Mouse (Mus musculus) liver (tissue): Measurements from ENCODE around the gene Hunk.

Experiments used
- DNase-seq: peaks from one replicate; pipeline ENCODE4 v3.0.0-alpha.2; 2020; ENCODE audit warnings: mixed read lengths

The Hunk gene

DNA sequence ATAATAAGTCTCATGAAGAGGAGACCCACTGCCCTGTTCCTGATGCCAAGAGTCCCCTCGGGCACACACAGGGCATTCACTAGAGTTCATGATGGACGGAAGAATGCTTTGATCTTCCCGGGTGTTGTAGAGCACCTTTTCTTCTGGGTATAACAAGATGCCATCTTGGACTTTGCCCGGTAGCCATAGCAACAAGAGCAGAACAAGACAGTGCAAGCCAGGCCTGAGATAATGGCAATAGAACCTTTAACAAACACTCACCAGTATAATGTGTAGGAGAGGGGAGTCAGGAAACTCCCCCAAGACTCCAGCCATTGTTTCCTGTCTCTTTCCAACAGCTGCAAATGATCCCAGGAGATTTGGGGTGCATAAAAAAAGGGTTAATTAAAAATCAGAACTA, 8.9 kb downstream of the Hunk start:
- no peak for DNase-seq

DNA sequence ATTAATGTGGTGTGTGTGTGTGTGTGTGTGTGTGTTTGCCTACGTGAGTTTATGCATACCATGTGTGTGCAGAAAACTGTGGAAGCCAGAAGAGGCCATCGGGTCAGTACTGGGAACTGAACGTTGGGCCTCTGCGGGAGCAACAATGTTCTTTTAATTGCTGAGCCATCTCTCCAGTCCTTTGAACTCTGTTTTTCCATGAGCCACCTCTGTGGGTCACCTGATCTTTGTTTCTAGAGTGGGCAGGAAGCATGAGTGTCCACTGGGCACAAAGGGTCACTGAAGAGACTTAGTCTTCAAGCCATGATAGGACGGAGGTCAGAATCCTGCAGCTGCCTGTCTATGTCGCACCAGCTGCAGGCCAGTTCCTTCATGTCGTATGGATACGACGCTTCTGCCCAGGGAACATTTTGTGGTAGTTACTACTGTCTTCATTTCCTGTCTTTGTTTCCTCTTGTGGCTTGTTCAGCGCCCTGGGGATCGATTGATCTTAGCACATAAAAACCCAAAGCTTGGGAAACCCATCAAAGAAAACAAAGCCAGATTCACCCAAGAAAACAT, 10.3 kb downstream of the Hunk start:
- no peak for DNase-seq

DNA sequence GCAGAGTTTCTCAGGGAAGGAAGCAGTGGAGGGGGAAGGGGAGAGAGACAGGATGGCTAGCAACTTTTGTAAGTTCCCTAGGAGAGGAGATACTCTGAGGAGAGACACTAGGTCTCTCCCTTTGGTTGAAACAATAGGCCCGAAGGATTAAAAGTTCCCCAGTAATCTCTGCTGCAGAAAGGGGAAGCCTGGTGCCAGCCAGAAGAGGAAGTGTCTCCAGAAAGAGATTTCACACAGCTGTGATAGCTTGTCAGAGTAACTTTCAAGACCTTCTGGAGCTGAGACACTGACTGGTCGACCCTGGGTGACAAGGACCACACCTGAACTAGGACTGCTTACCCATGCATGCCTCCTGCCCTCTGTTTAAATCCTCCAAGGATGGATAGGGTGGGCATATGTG, 11.1 kb downstream of the Hunk start:
- DNase-seq = no peak

DNA sequence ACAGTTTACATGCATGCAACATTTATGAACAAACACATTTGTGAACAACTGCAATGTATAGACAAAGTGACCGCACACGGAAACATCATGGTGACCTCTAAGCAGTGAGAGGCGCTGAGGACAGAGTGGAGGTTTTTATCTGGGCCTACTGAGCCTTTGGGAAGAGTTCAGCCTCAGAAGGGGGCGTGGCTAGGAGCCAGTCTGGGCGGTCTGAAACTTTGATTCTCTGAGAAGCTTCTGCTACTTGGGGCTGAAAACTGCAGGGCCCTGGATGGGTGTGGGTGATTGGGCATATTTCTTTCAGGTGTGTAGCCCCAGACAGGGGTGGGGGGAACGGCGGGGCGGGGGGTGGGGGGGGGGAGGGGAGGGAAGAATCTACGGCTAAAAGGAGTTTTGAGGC, 14.5 kb downstream of the Hunk start:
- DNase-seq = no peak

DNA sequence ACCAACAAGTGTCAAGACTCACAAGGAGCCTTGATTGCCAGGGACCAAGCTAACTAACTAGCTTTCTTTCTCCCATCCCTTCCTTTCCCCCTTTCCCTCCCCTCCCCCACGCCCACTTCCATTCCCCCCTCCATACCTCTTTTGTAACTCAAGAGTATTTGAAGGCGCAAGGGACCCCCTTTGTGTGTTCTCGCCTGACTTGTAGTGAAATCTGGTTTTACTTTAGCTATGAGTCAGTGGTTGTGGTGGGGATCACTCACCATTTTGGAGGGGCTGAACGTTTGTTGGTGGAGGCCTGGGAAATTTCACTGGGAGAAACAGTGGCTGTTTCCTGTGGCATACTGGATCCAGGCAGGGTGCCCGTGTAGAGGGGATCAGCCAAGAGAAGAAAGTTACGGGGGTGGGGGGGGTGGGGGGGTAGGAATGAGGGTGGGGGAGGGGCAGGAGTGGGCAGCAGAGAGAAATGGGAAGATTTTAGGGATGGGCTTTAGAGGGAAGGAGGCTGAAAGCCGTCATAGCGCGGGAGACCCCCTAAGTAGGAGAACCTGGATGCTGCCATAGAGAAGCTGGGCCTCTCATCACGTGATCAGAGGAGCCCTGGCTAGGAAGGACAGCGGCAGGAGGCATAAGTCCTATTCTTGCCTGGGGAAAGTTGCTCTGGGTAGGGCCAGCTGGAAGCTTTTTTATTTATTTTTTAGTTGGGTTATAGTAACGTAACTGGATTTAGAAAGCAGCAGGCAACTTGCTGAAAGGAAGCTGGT, 15.3 kb downstream of the Hunk start:
- DNase-seq = no peak

DNA sequence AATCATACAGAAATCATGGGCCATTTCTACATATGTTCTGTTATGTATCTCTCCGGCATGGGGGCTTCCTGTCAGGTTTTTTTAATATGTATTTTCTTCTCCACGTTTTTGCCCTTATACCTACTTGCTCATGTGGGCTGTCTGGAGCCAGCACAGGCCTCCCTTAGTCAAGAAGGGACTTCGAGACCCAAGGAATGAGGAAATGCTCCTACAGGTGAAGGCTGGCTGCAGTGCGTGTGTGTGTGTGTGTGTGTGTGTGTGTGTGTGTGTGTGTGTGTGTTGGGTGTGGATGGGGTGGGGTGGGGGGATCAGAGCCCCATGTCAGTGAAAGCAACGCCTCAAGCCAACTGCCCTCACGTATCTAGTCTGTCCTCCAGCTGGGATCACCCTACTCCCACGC, 16.5 kb downstream of the Hunk start:
- no peak for DNase-seq

DNA sequence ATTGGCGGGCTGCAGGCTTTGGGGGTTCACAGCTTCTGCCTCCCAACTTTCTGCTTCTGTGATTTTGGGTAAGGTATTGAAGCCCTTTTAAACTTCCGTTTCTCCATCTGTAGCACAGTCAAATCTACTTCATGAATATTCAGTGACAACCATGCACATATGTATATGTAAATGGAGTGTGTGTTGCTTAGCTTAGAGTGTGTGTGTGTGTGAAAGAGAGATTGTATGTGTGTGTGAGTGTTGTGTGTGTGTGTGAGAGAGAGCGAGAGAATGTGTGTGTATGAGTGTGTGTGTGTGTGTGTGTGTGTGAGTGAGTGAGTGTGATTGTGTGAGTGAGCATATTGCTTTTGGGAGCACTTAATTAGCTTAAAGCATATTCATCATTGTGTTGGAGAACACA, 19.4 kb downstream of the Hunk start:
- no peak for DNase-seq

DNA sequence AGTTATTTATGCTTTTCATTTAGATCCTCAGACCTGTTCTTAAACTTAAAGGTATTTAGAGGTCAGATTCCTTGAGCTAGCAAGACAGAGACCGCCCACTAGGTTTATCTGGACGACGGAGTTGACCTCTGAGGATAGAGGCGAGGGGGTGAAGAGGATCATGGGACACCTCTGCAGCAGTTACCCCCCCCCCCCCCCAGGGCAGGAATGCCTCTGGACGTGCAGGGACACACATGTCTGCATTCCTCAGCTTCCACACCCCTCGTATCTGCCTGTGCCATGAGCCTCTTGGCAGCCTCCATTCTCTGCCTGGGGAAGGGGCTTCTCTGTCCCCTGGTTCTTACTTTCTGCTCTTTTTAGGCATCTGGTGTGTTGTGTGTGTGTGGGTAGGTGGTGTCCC, 19.8 kb downstream of the Hunk start:
- no peak for DNase-seq

DNA sequence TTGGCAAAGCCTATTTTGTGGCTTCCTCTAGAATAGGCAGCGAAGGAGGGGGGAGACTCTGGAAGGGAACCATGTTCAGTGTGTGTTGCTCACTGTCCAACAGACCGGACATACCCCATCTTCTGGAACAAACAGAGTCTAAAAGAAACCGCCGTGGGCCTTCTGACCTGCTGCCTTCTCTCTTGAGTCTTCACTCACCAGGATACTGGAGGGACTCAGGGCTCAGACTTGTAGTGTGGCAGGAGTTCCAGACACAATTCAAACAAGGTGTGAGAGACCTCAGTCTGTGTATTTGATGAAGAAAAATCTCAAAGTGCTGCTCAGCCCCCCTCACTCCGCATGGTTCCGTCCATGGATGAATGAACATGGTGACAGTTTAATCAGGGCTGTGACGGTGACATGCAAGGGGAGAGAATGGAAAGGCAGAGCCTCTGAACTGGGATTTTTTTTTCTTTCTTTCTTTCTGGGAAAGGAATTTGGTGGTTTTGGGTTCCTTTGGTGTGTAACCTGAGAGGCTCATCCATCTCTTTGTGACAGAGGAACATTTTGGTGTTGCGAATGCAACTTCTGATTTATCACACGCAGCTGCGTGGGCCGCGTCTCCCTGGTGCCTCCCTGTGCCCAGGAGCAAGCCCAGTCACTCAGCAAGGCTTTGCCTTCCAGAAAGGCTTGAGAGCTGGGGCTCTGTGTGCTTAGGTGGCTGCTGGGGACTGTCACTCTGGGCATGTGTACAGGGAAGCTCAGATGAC, 21.9 kb downstream of the Hunk start:
- no peak for DNase-seq

DNA sequence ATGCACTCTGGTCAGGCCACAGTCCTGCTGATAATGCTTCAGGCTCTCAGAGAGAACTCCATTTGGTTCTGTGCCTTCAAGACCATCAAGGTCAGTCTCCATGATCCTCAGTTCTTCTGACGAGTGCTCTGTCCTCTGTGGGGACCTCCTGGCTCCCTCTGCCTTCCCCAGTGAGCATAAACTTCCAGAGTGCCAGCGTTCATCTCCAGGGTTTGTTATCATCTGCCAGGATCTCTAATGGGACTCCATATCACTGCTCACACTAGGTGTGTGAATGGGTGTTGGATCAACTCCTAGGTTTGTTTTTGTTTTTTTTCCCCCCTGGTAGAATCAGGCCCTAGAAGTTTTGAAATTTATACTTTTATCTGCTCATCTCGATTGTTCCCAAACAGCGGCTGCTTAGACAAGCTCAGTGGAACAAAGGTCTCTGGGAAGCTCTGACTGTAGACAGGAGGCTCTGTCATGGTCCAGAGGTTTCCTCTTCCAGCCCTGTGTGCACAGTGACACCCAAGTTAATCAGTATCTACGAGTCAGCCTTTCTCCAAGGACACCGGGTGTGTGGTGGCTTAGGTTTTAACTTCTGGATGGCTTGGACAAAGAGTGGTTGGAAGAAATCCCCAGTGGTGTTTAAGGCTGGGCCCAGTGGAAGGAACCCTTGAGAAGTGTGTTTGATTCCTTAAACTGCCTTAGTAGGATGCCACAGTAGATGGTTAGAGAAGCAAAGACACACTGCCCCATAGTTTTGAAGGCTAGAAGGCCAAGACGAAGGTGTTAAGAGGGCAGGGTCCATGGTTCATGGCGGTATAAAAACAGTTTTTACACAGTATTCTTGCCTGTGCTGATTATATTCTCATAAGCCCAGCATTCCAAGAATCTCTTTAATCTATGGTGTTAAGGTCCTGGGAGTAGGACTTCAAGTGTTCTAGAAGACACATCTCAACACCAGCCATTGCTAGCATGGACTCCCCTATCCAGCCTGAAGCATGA, 26.6 kb downstream of the Hunk start:
- no peak for DNase-seq

DNA sequence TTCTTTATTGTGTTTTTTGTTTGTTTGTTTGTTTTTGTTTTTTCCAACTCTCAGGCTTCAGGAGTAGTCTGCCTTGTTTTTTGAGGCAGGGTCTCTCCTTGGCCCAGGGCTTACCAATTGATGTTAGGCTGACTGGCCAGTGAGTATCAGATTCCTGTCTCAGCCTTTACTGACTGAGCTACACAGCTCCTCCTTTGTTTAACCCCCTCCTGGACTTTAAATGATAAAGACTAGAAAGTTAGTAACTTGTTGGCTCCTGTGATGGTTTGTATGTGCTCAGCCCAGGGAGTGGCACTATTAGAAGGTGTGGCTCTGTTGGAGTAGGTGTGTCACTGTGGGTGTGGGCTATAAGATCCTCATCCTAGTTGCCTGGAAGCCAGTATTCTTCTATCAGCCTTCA, 30.8 kb downstream of the Hunk start:
- no peak for DNase-seq

DNA sequence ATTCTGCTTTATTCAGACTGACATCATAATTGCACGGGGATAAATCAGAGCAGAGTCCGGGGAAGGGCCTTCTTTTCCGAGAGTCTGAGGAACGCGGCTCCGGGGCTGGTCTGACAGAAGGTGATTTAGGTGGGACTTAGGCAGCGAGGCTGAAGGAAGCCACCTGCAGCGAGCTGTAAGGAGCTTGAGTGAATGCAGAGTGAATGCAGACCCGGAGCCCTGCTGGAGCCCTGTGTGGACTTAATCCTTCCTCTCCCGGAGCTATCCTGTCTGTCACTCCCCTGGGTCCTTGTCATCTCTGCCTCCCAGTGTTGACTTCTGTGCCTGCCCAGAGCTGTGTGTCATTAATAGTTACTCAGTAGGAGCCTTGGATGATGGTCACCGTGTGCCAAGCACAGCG, 32.8 kb downstream of the Hunk start:
- peak; percentile 29 for DNase-seq

DNA sequence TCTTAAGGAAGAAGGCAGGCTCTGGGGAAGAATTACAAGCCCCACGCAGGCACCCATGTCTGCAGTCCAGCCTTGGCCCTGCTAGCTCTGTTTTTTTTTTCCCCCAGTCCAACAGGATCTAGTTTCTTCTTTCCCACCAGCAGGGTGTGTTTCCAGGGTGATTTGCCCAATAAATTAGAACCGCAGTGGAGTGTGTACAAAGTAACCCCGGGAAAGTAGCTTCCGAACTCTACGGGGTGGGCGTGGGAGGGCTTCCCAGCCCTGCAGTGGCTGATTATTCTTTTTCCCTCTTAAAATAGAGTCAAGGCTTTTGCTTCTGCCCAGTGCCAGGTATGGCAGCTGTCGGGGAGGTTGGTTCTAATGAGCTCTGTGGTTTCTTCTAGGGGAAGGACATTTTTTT, 35.3 kb downstream of the Hunk start:
- DNase-seq = no peak

DNA sequence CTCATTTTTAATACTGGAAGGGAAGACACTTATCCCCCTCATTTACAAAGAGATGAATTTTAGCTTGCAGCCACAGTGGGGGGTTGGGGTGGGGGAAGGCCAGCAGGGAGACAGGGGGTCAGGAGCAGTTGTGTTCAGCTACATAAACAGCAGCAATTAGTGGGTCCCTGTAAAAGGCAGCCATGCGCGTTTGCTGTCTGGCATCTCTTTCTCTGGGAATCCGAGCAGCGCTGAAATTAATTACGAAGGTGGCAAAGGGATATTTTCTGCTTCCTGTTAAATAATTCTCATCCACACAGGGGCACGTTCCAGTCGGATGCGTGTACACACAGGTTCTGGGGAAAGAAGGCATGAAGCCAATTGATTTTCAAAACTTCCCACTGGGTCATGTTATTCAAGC, 35.7 kb downstream of the Hunk start:
- DNase-seq = no peak

DNA sequence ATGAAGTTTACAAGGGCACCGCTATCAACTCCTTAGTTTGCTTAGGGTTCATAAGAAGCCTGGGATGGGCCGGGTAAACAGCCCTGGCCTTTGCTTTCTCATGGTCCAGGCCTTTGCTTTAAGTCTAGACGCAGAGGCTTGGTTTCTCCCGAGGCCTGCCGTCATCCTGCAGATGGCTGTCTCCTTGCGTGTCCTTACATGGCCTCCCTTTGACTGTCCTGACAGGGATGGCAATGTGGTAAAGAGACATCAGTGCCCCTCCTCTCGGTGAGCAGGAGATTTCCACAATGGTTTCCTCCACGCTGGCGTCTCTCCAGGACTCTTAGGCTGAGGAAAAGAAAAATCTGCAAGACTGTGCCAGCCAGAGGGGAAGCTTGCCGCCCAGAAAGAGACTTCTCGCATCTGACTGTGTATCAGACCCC, 36.3 kb downstream of the Hunk start:
- DNase-seq = no peak

DNA sequence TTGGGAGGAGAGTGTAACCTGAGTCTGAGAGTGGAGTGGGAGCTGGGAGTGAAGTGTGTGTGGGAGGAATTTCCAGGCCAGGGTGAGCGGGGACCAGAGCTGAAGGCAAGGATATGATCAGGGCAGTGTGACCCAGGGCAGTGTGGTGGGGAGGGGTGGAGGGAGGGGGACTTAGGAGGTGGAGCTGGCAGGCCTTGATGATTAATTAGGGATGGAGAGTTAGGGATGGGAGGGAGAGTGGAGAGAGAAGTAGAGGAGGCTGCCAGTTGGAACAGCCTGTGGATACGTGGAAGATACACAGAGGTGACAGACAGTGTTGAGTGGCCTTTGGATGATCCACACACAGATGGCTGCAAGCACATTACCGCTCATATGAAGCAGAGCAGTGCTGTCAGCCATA, 38.1 kb downstream of the Hunk start:
- DNase-seq = no peak

DNA sequence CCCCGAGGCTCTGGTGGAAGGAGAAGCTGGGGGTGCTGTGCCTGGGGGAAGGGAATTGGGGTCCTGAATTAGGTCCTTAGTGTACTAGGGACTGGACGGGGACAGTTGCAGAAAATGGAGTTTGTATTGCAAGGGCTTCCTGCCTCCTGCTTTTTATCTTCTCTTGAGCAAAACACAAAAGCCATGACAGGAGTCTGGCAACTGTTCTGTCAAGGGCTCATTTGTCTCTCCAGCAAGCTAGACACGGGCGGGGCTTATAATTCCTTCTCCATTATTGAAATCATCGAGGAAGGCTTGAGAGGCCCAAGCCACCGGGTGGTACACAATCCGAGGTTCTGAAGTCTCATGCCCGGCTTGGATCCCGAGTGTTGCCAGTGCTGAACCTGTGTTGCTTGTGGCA, 38.6 kb downstream of the Hunk start:
- no peak for DNase-seq

DNA sequence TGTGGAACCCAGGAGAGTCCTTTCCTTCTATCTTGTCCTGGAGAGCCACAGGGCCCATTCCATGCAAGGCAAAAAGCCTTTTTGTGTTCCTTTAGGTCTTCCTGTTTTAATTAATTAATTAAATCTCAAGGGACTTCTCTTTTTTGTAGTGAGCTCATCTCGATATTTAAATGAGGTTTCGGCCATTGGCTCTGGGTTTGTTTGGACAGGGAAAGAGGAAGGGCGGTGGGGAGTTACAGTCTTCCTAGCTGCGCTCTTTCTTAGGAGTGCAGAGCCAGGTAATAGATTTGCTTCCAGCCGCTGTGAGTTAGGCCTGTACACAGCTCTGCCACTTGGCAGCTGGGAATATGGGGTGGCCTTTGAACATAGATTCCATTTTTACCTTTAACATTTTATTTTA, 40.4 kb downstream of the Hunk start:
- no peak for DNase-seq

DNA sequence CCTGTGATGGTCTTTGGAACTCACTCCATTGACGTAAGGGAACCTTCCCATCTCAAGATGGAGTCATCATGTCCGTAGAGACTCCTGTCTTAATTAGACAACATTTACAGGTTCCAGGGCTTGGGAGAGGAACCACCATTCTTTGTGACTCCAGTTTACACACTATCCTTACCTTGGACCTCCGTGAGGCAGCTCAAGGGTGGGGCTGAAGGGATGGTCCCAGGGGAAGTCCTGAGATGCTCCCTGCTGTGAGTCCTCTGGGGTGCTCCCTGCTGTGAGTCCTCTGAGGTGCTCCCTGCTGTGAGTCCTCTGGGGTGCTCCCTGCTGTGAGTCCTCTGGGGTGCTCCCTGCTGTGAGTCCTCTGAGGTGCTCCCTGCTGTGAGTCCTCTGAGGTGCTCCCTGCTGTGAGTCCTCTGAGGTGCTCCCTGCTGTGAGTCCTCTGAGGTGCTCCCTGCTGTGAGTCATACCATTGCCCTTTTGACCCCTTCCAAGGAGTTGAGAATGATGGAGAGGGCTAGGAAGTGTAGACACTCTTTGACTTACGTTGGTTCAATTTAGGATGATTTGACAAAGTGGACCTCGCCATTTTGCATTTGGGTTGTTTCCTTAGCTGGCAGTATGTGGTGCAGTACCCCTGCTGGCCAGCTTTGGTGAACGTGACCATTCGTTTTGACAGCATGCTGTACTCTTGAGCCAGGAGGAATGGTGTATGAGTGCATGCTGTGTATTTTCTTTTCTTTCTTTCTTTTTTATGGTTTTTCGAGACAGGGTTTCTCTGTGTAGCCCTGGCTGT, 42.2 kb downstream of the Hunk start:
- no peak for DNase-seq

DNA sequence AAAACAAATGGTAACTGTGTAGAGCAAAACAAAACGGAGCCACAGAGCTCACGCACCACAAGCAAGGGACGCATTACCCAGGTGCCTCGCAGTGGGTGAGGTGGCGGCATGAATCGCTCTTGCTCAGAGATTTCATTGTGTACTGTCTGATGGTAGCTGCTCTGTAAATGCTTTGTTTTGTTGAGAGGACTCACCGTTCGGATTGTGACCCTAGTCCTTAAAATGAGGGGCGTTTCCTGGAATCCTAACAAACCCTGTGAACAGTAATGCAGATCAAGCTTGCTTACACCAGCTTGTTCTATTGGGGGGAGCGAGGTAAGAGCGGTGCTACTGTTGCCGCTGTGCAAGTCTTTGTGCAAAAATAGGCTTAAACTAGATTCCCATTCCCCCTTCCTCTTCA, 47.7 kb downstream of the Hunk start:
- no peak for DNase-seq

DNA sequence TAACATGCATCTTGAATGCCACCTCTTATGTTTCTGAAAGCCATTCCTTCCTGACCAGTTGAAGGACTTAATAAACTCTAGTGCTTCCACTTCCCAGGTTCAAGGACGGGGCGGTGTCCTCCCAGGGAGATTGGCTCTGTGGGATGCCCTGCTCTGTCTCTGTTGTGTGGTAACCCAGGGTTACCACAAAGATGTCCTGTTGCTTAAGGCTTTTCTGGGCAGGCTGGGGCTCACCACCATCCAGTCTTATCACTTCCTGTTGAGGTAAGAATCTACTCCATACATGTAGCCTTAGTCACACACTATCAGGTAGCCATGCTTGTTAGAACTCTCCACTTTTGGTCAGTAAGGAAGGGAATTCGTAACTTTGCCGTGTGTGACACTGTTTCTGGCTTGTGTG, 49.4 kb downstream of the Hunk start:
- DNase-seq = no peak

DNA sequence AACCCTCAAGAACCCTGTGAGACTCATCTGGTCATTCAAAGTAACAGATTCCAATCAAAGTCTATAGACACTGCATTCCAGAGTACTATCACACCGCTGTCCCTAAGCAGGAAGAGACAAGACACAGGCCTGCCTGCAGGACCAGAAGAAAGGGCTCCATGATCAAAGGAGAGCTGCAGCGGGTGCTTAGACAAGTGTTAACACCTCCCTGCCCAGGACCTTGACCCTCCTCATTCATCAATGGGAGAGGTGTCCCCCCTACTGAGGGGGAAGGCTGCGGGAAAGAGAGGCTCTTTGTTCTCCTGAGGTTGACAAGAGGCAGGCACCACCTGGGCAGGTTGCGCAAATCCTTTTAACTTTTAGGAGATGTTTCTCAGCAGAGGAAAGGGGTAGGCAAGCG, 51.5 kb downstream of the Hunk start:
- no peak for DNase-seq
